Mouse (Mus musculus) heart, embryonic 10.5 days (tissue): ENCODE data around the gene Cct7. TPM values are rescaled to one million over a fixed set of nuclear protein-coding genes. Genes with fewer than 3 reads are reported as not detected.

Source experiments
- DNase-seq: peaks from one replicate; pipeline ENCODE4 v3.0.0-alpha.2; 2017; ENCODE audit warnings: low spot score
- H3K27ac ChIP-seq: fragments of 300-500 bp; sonication (generic); 2 replicates; pipeline ENCODE4 v1.5.1; 2016; ENCODE audit warnings: mild to moderate bottlenecking
- H3K27me3 ChIP-seq: fragments of 300-500 bp; sonication (generic); 2 replicates; pipeline ENCODE4 v1.6.1; 2016; ENCODE audit warnings: mild to moderate bottlenecking; ENCODE audit not compliant: poor library complexity, insufficient read depth, severe bottlenecking
- H3K36me3 ChIP-seq: fragments of 300-500 bp; sonication (generic); 2 replicates; pipeline ENCODE4 v1.6.1; 2016; ENCODE audit warnings: mild to moderate bottlenecking, moderate library complexity
- H3K4me1 ChIP-seq: fragments of 300-500 bp; sonication (generic); 2 replicates; pipeline ENCODE4 v1.6.1; 2016; ENCODE audit warnings: mild to moderate bottlenecking
- H3K4me3 ChIP-seq: fragments of 300-500 bp; sonication (generic); 2 replicates; pipeline ENCODE4 v1.5.1; 2016; ENCODE audit warnings: mild to moderate bottlenecking, moderate library complexity
- H3K9me3 ChIP-seq: fragments of 300-500 bp; sonication (generic); 2 replicates; pipeline ENCODE4 v1.6.1; 2016; ENCODE audit warnings: mild to moderate bottlenecking, moderate library complexity
- WGBS: fragments of 180-500 bp; shearing (Covaris S2); methylation state at CpG from one replicate; pipeline ENCODE4 v1.1.7; 2016; 5-methylcytosine and 5-hydroxymethylcytosine counted together
- polyA plus RNA-seq: library from polyadenylated mRNA; unstranded; fragments of >200 nt; fragmentation: Nextera tagmentation; extraction: Ambion mirVana; gene quantifications from 2 replicates; pipeline ENCODE4 v1.2.1, GENCODE M21; 2016

Cct7 gene
- 563 and 665 TPM in 2 replicates for polyA plus RNA-seq

GRCm38 (mm10) chr6:85450697-85451663 is at the start of gene Cct7:
TSS of gene Cct7 (plus strand) at chr6:85451514.
- Histone ChIP-seq H3K4me3 (peak within 1 kb of the TSS; percentile 78), H3K27ac (peak within 1 kb of the TSS; percentile 97), H3K4me1 (peaks cover 28% of the 10 kb centered on the region), H3K36me3 (peaks cover 18% of the 10 kb centered on the region), H3K9me3 (no peaks in the 10 kb centered on the region), H3K27me3 (no peaks in the 10 kb centered on the region)
- peak; percentile 99 for DNase-seq
- 2% methylated on average over 91 of the region's 96 CpGs for WGBS

GRCm38 (mm10) chr6:85402613-85403012 is 48.7 kb upstream of the Cct7 start:
- no peaks in the 10 kb centered on the region for H3K9me3 ChIP-seq
- H3K4me1 ChIP-seq = no peaks in the 10 kb centered on the region
- peaks cover 37% of the 10 kb centered on the region for H3K27me3 ChIP-seq
- DNase-seq = no peak
- 50% methylated on average over 2 of the region's 2 CpGs for WGBS
- no peak overlapping the region for H3K4me3 ChIP-seq
- no peaks in the 10 kb centered on the region for H3K36me3 ChIP-seq
- H3K27ac ChIP-seq = no peak overlapping the region

- H3K4me3 ChIP-seq = no peak overlapping the region
- no peaks in the 10 kb centered on the region for H3K9me3 ChIP-seq
- no peaks in the 10 kb centered on the region for H3K4me1 ChIP-seq
- no peak overlapping the region for H3K27ac ChIP-seq
- H3K27me3 ChIP-seq = peaks cover 41% of the 10 kb centered on the region
- no peak for DNase-seq
- WGBS = 75% methylated on average over 10 of the region's 10 CpGs
- H3K36me3 ChIP-seq = no peaks in the 10 kb centered on the region
Measured at GRCm38 (mm10) chr6:85403039-85403438, 48.3 kb upstream of the Cct7 start.

- H3K27me3 ChIP-seq = peaks cover 69% of the 10 kb centered on the region
- no peak for DNase-seq
Measured at GRCm38 (mm10) chr6:85409003-85409402, 42.3 kb upstream of the Cct7 start.

GRCm38 (mm10) chr6:85410771-85411273 is 40.5 kb upstream of the Cct7 start:
- Histone ChIP-seq H3K27me3 (peaks cover 60% of the 10 kb centered on the region), H3K36me3 (no peaks in the 10 kb centered on the region)
- 12% methylated on average over 13 of the region's 13 CpGs for WGBS

More at GRCm38 (mm10) chr6:85409003-85409402, 42.3 kb upstream of the Cct7 start:
- no peak overlapping the region for H3K27ac ChIP-seq
- no peaks in the 10 kb centered on the region for H3K9me3 ChIP-seq
- WGBS = under 1% methylated on average over 31 of the region's 31 CpGs
- peak overlapping the region; percentile 53 for H3K4me3 ChIP-seq
- peaks cover 8% of the 10 kb centered on the region; the same call in 1 of the 2 replicates for H3K4me1 ChIP-seq
- H3K36me3 ChIP-seq = no peaks in the 10 kb centered on the region

GRCm38 (mm10) chr6:85415829-85416228 is 35.5 kb upstream of the Cct7 start:
- Histone ChIP-seq H3K9me3 (no peaks in the 10 kb centered on the region), H3K27ac (no peak overlapping the region), H3K4me3 (no peak overlapping the region), H3K4me1 (no peaks in the 10 kb centered on the region), H3K36me3 (no peaks in the 10 kb centered on the region), H3K27me3 (peaks cover 24% of the 10 kb centered on the region; the same call in 1 of the 2 replicates)
- no peak for DNase-seq
- 38% methylated on average over 3 of the region's 3 CpGs for WGBS

More at GRCm38 (mm10) chr6:85410771-85411273, 40.5 kb upstream of the Cct7 start:
- peak; percentile 88 for DNase-seq
- Histone ChIP-seq H3K4me3 (no peak overlapping the region), H3K4me1 (peaks cover 8% of the 10 kb centered on the region; the same call in 1 of the 2 replicates), H3K9me3 (no peaks in the 10 kb centered on the region), H3K27ac (no peak overlapping the region)

- 90% methylated on average over 2 of the region's 2 CpGs for WGBS
- Histone ChIP-seq H3K27ac (no peak overlapping the region), H3K27me3 (peaks cover 56% of the 10 kb centered on the region), H3K4me1 (peaks cover 5% of the 10 kb centered on the region), H3K36me3 (no peaks in the 10 kb centered on the region), H3K9me3 (no peaks in the 10 kb centered on the region), H3K4me3 (no peak overlapping the region)
- DNase-seq = no peak
Measured at GRCm38 (mm10) chr6:85419150-85419549, 32.2 kb upstream of the Cct7 start.

GRCm38 (mm10) chr6:85423836-85424379 is 27.4 kb upstream of the Cct7 start, which contains the start of gene Noto:
TSS of gene Noto (plus strand) at chr6:85423886.
- no peaks in the 10 kb centered on the region for H3K9me3 ChIP-seq
- no peaks in the 10 kb centered on the region for H3K36me3 ChIP-seq
- peaks cover 77% of the 10 kb centered on the region for H3K27me3 ChIP-seq
- peak within 1 kb of the TSS; percentile 42 for H3K4me3 ChIP-seq
- 9% methylated on average over 28 of the region's 28 CpGs for WGBS
- H3K4me1 ChIP-seq = peaks cover 6% of the 10 kb centered on the region
- DNase-seq = no peak
- H3K27ac ChIP-seq = no peak within 1 kb of the TSS

- peak overlapping the region; percentile 98 for H3K4me3 ChIP-seq
- 46% methylated on average over 8 of the region's 8 CpGs for WGBS
- H3K27ac ChIP-seq = peak overlapping the region; percentile 95
- H3K36me3 ChIP-seq = no peaks in the 10 kb centered on the region
- no peak for DNase-seq
- no peaks in the 10 kb centered on the region for H3K9me3 ChIP-seq
- H3K27me3 ChIP-seq = peaks cover 26% of the 10 kb centered on the region; the same call in 1 of the 2 replicates
- H3K4me1 ChIP-seq = peaks cover 22% of the 10 kb centered on the region
Measured at GRCm38 (mm10) chr6:85431274-85431841, 20.0 kb upstream of the Cct7 start.

GRCm38 (mm10) chr6:85431842-85432431 is 19.4 kb upstream of the Cct7 start, which contains the start of gene Smyd5:
TSS of gene Smyd5 (plus strand) at chr6:85431989.
- Histone ChIP-seq H3K27me3 (peaks cover 20% of the 10 kb centered on the region; the same call in 1 of the 2 replicates), H3K36me3 (no peaks in the 10 kb centered on the region), H3K4me1 (peaks cover 22% of the 10 kb centered on the region), H3K27ac (peak within 1 kb of the TSS; percentile 95), H3K4me3 (peak within 1 kb of the TSS; percentile 98), H3K9me3 (no peaks in the 10 kb centered on the region)
- WGBS = 0% methylated on average over 38 of the region's 39 CpGs
- peak; percentile 95 for DNase-seq

GRCm38 (mm10) chr6:85433865-85434264 is 17.4 kb upstream of the Cct7 start:
- no peak overlapping the region for H3K27ac ChIP-seq
- peaks cover 6% of the 10 kb centered on the region; the same call in 1 of the 2 replicates for H3K27me3 ChIP-seq
- WGBS = 85% methylated on average over 5 of the region's 5 CpGs
- peaks cover 12% of the 10 kb centered on the region for H3K36me3 ChIP-seq
- peaks cover 27% of the 10 kb centered on the region for H3K4me1 ChIP-seq
- H3K9me3 ChIP-seq = no peaks in the 10 kb centered on the region
- H3K4me3 ChIP-seq = no peak overlapping the region
- DNase-seq = no peak

- WGBS = 86% methylated on average over 1 of the region's 1 CpGs
- Histone ChIP-seq H3K36me3 (peaks cover 35% of the 10 kb centered on the region), H3K27me3 (no peaks in the 10 kb centered on the region), H3K4me1 (peaks cover 34% of the 10 kb centered on the region), H3K27ac (no peak overlapping the region), H3K9me3 (no peaks in the 10 kb centered on the region), H3K4me3 (no peak overlapping the region)
- DNase-seq = no peak
Measured at GRCm38 (mm10) chr6:85436204-85436603, 15.1 kb upstream of the Cct7 start.
